Mouse (Mus musculus) CH12F3 (cell line): Measurements from ENCODE around the gene Rad9b.
"Not testable (repeated sequence)": the region's sequence is repeated elsewhere in the genome, so short reads cannot be mapped to it uniquely, and the experiment has no call there.

Source experiments
- in situ Hi-C: fragments of 300-500 bp; cut with MboI; formaldehyde crosslinking; loops from 2 replicates; pipeline ENCODE4 v1.14.3; 2020; ENCODE audit warnings: low sequenced_read_pairs

Gene Rad9b

DNA sequence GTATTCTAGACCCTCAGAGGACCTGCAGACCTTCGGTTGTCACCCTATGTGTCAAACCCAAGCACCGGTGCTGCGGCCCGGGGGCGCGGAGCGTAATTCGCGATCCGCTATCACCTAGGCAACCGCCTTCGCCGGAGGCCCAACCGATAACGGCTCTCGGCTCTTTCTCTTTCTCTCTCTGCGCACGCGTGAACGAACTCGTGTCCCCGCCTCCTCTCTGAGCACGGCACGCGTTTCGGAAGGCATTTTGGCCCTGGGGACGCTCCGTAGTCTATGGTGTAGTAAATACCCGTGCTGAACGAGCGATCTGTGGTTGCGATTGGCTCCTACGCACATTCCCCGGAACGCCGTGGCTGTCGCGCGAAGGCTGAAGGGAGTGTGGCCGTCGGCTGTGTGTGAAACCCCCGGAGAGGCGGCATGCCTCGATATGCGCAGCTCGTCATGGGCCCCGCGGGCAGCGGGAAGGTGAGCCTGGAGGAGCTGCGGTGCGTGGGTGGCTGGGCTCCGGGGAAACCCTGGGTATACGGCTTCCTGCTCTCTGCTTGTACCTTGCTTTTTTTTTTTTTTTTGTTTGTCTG, 18.2 kb upstream of the Rad9b start, which contains the start of gene Fam216a:
Gene Fam216a, minus strand, starts transcription at position 173 of the 578 bp plus-strand sequence.
- in situ Hi-C loops, result no loop called here

DNA sequence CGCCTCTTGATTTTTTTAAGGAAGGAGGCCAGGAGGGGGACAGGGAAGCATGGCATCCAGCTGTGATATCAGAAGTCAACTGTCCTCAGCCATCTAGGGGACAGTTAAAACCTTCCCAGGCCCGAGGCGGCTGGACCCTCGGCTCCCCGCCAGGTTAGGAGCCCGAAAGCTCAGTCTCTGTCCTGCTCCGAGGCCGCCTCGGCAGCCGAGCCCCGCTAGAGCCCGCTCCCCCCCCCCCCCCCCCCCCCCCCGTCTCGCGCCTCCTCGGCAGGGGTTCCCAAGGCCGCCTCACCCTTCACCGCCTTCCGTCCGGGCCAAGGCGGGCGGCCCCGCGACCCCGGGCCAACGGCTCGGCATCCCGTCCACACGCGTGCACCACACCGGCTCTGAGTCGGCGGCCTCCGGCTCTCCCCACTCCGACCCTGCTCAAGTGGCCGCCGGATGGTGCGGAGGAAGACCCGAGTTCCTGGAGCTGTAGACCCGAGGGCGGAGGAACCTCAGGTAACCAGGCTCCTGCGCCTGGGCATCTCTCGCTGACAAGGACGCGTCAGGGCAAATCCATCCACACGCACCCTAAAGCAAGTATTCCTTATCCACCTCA, 17.7 kb upstream of the Rad9b start, which contains the start of gene Gpn3:
Gene Gpn3, plus strand, starts transcription at position 286 of the 601 bp plus-strand sequence.
- in situ Hi-C loops, result no loop called here

- in situ Hi-C loops, result no loop called here
Measured at GRCm38 (mm10) chr5:122354492-122355067, 547 bp upstream of the Rad9b start.

DNA sequence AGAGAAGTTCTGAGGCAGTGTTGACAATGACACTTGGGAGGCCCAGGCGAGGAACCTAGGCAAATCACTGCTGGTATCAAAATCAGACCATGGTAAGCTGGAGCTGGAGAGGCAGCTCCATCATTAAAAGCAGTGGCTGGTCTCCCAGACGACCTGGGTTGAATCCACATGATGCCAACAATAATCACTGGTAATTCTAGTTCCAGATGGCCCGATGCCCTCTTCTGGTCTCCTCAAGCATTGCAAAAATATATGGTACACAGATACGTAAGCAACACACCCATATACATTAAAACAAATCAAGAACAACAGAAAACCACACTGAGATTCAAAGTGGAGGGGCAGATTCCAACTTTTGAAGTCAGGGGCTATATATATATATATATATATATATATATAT, 8.3 kb downstream of the Rad9b start:
- in situ Hi-C loops, result no loop called here

DNA sequence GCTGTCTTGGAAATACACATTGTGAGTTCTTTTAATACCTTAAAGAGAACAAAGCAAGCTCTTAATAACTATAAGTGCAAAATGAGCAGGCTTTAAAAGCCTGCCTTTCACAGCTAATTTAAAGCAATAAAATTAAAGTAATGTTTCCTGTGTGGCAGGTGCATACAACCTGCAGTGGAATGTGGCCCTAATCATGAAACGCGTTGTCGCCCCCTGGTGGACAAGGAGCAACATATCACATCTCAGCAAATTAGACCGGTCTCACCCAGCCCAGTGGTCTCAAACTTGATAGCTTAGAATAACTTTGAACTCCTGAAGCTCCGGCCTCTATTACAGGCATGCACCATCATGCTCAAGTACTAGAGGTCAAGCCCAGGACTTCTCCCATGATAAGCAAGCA, 9.8 kb downstream of the Rad9b start:
- in situ Hi-C loops, result no loop called here

DNA sequence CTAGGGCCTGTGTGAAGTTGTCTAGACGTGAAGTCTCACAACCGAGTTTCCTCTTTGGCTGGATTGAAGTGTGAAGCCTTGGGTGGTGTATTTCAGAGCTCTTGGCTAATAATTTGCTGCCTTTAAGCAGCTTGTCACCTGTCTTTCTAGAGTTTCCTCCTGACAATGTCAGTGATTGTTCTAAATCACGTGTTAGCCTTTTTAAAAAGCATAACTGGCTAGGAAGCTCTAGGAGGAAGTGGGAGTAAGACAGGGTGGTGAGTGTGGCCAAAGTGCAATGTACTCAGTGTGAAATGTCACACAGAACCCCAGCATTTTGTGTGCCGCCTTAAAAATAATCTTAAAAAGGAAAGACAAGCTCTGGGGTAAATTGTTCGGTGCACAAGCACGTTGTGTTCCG, 10.3 kb downstream of the Rad9b start:
- in situ Hi-C loops, result no loop called here

DNA sequence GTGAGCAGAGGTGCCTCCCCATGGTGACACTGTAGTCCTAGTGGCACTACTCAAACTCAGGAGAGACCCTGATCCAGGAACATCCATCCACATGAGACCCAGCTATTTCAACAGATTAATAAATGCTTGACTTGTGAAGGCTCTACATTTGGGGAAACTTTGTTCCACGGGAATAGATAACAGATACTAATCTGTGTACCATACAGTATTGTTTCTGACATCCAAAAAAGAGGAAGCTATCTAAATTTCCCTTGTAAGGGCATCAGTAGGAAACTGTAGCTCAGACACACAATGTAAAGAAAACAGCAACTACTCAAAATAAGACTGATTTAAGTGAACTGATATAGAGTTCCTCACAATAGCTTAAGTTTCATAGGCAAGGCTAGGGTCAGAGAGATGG, 11.2 kb downstream of the Rad9b start:
- in situ Hi-C loops, result no loop called here

GRCm38 (mm10) chr5:122336554-122337294, 17.3 kb downstream of the Rad9b start:
- in situ Hi-C loops, result no loop called here

DNA sequence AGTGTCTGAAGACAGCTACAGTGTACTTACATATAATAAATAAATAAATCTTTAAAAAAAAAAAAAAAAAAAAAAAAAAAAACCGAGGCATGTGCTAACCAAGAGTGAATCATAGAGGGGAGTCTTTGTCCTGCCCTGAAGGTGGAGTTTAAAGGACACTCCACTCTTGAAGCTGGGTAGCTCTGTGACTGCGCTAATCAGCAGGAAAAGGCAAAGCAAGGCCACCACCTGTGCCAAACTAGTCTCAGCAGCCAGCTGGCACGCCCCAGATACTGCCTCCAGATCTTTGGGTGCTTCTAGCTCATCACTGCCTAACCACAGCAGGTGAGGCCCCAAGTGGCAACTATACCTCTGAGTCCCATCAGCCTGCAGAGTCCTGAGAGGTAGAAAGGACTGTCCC, 19.4 kb downstream of the Rad9b start:
- in situ Hi-C loops, result no loop called here

GRCm38 (mm10) chr5:122330269-122330668, 23.8 kb downstream of the Rad9b start:
- in situ Hi-C loops, result no loop called here

DNA sequence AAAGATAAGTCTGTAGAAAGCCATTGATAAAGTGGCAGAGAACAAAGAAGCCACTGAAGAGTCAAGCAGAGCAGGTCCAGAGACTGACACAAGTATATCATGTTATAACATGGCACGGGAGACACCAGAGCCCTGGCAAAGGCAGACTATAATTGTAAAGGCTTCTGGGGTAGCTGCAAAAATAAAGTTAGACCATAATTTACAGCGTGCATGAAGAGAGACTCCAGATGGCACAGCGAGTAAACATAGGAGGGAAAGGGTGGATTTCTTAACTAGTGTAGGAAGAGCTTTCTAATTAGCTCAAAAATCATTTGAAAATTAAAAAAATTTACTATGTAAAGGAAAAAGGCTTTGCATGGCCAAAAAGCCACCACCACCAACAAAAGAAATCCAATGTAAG, 26.8 kb downstream of the Rad9b start:
- in situ Hi-C loops, result no loop called here

DNA sequence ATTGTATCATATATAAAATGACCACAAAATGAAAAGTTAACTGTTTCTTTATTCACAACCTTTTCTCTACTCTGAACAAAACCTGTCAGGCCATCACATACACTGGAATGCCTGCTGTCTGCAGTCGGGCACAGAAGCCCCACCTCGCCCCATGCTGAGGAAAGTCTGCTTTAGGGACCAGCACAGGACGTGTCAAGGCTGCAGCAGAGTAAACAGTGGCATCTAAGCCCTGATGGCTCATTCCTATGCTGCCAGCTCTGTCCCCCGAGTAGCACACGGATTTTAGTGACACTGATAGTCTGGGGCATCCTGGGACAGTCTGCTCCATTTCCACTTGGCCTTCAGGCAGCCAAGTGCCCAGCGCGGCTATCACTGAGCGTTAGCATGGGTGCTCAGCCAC, 28.6 kb downstream of the Rad9b start:
- in situ Hi-C loops, result no loop called here

- in situ Hi-C loops, result no loop called here
Measured at GRCm38 (mm10) chr5:122324608-122325431, 29.2 kb downstream of the Rad9b start.

- in situ Hi-C loops, result no loop called here
Measured at GRCm38 (mm10) chr5:122323523-122323922, 30.5 kb downstream of the Rad9b start.

GRCm38 (mm10) chr5:122320205-122320781, 33.7 kb downstream of the Rad9b start:
- in situ Hi-C loops, result no loop called here

GRCm38 (mm10) chr5:122319474-122320204, 34.4 kb downstream of the Rad9b start:
- in situ Hi-C loops, result no loop called here

DNA sequence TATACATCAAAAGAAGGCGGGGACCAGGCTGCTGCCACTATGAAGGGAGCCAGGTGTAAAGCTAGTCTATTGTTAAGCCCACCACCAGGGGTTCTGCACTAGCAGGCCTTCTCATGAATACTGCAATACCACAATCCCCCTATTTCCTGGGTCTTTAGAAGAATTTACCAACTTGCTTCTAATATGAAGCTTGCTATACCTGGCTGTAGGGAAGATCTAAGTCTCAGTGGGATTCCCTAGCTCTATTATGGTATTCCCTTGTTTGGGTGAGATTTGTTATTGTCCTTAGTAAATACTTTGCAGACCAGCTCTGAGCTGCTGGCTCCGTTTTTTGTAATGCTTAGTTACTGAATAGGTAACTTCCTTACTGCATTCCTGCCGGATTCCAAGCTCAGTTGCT, 35.1 kb downstream of the Rad9b start:
- in situ Hi-C loops, result not testable (repeated sequence)

DNA sequence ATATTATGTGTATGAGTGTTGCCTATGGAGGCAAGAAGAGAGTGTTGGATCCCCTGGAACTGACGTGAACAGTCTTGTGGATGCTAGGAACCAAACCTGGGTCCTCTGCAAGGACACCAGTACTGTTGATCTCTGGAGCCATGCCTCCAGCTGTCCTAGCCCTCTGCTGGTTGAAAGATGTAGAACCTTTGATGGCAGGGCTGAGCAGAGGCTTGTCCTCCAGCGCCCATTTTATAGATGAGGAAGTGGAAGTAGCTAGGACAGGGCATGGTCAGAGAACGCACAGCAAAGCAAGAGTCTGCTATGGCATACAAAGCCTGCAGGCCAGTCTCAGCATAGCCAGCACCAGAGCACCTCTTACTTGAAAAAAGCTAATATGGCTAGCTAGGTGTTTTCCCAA, 35.9 kb downstream of the Rad9b start:
- in situ Hi-C loops, result no loop called here

GRCm38 (mm10) chr5:122317329-122318045, 36.5 kb downstream of the Rad9b start:
- in situ Hi-C loops, result no loop called here
